Mouse (Mus musculus): ENCODE results near the gene Ptpn23. TPM values are rescaled to one million over a fixed set of nuclear protein-coding genes. Genes with fewer than 3 reads are reported as not detected.

The Ptpn23 gene
- polyA plus RNA-seq, 1 experiment from 2014 or later: 10.0 TPM

DNA sequence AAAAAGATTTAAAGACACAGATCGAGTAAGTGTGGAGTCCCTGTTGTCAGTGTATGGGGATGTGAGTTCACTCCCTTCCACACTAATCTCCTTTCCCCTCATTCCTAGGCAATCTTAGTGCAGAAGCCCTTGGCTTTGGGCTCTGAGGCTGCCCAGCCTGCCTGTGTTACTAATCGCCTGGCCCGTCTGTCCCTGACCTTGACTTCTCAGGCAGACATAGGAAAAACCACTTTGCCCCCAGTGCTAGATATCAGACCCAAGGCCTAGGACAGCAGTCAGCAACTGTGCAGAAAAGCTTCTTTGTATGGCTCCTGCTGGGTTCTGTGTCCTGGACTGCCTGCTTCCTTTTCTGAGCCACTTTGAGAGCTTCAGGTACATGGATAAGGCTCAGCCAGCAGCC lies 32.3 kb downstream of the Ptpn23 start:
- TF ChIP-seq CTCF (IDR thresholded peaks at IDR 0.05; ENCODE audit: low read depth): no peak
- ATAC-seq: no peak
- H3K4me2 ChIP-seq (replicated peaks; ENCODE audit: low read depth): no peak overlapping the region
- no peak overlapping the region for H3K27ac ChIP-seq (ENCODE audit: low read depth, low read length)
- H3K27me3 ChIP-seq (replicated peaks; ENCODE audit: control insufficient read depth, insufficient read depth, low read length): no peaks in the 10 kb centered on the region
- no peak overlapping the region for H3K4me3 ChIP-seq (ENCODE audit: low read depth, low read length)
- no peak overlapping the region for H3K9ac ChIP-seq (ENCODE audit: low read depth, low read length)
- WGBS: 90% methylated on average over 3 of the region's 3 CpGs
- H3K9me3 ChIP-seq (ENCODE audit: control insufficient read depth): no peaks in the 10 kb centered on the region
- no peaks in the 10 kb centered on the region for H3K4me1 ChIP-seq (replicated peaks; ENCODE audit: control insufficient read depth, insufficient read depth, low read length)
- peaks cover 59% of the 10 kb centered on the region for H3K36me3 ChIP-seq (ENCODE audit: control insufficient read depth, insufficient read depth)

- Histone ChIP-seq H3K4me3 (ENCODE audit: low read depth, low read length) (no peak overlapping the region), H3K27ac (ENCODE audit: low read depth, low read length) (no peak overlapping the region), H3K4me1 (replicated peaks; ENCODE audit: control insufficient read depth, insufficient read depth, low read length) (no peaks in the 10 kb centered on the region), H3K4me2 (replicated peaks; ENCODE audit: low read depth) (no peak overlapping the region), H3K9me3 (ENCODE audit: control insufficient read depth) (no peaks in the 10 kb centered on the region), H3K27me3 (replicated peaks; ENCODE audit: control insufficient read depth, insufficient read depth, low read length) (no peaks in the 10 kb centered on the region), H3K9ac (ENCODE audit: low read depth, low read length) (no peak overlapping the region), H3K36me3 (ENCODE audit: control insufficient read depth, insufficient read depth) (peaks cover 51% of the 10 kb centered on the region)
- ATAC-seq: no peak
- TF ChIP-seq CTCF (IDR thresholded peaks at IDR 0.05; ENCODE audit: low read depth): no peak
- 88% methylated on average over 13 of the region's 13 CpGs for WGBS
Observed at GRCm38 (mm10) chr9:110373871-110374270, 34.1 kb downstream of the Ptpn23 start.

DNA sequence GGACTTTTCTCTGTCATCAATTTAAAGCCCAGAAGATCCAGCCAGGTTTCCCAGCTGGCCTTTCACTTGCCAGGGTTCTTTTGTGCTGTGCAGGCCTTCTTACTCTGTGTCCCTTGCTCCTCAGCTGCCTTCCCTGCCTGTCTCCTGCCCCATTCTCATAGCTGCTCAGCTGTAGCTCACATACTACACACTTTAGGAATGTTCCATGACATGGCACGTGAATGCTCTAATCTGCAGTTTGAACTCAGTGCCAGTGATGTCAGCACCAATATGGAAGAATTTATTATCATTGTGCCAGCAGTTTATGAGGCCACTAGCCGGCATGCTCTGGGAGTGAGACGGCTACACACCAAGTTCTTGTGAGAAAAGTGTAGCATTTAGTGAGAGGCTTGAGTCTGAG lies 38.2 kb downstream of the Ptpn23 start:
- no peak overlapping the region for H3K9ac ChIP-seq (ENCODE audit: low read depth, low read length)
- H3K27ac ChIP-seq (ENCODE audit: low read depth, low read length): no peak overlapping the region
- no peak for ATAC-seq
- no peaks in the 10 kb centered on the region for H3K9me3 ChIP-seq (ENCODE audit: control insufficient read depth)
- H3K4me3 ChIP-seq (ENCODE audit: low read depth, low read length): no peak overlapping the region
- WGBS: 81% methylated on average over 3 of the region's 3 CpGs
- H3K27me3 ChIP-seq (replicated peaks; ENCODE audit: control insufficient read depth, insufficient read depth, low read length): no peaks in the 10 kb centered on the region
- H3K4me1 ChIP-seq (replicated peaks; ENCODE audit: control insufficient read depth, insufficient read depth, low read length): no peaks in the 10 kb centered on the region
- peaks cover 27% of the 10 kb centered on the region for H3K36me3 ChIP-seq (ENCODE audit: control insufficient read depth, insufficient read depth)
- no peak overlapping the region for H3K4me2 ChIP-seq (replicated peaks; ENCODE audit: low read depth)
- no peak for TF ChIP-seq CTCF (IDR thresholded peaks at IDR 0.05; ENCODE audit: low read depth)

GRCm38 (mm10) chr9:110366746-110367145 lies 41.3 kb downstream of the Ptpn23 start:
- H3K9ac ChIP-seq (ENCODE audit: low read depth, low read length): no peak overlapping the region
- TF ChIP-seq CTCF (IDR thresholded peaks at IDR 0.05; ENCODE audit: low read depth): no peak
- 80% methylated on average over 5 of the region's 5 CpGs for WGBS

GRCm38 (mm10) chr9:110362337-110362736 lies 45.7 kb downstream of the Ptpn23 start:
- H3K27me3 ChIP-seq (replicated peaks; ENCODE audit: control insufficient read depth, insufficient read depth, low read length): no peaks in the 10 kb centered on the region
- peaks cover 29% of the 10 kb centered on the region for H3K36me3 ChIP-seq (ENCODE audit: control insufficient read depth, insufficient read depth)
- WGBS: 59% methylated on average over 10 of the region's 10 CpGs
- no peaks in the 10 kb centered on the region for H3K4me1 ChIP-seq (replicated peaks; ENCODE audit: control insufficient read depth, insufficient read depth, low read length)
- H3K4me2 ChIP-seq (replicated peaks; ENCODE audit: low read depth): no peak overlapping the region
- H3K9me3 ChIP-seq (ENCODE audit: control insufficient read depth): no peaks in the 10 kb centered on the region
- H3K4me3 ChIP-seq (ENCODE audit: low read depth, low read length): no peak overlapping the region
- no peak overlapping the region for H3K27ac ChIP-seq (ENCODE audit: low read depth, low read length)
- TF ChIP-seq CTCF (IDR thresholded peaks at IDR 0.05; ENCODE audit: low read depth): no peak
- peak; percentile 41; the same call in 1 of the 2 replicates for ATAC-seq
- H3K9ac ChIP-seq (ENCODE audit: low read depth, low read length): no peak overlapping the region

More at GRCm38 (mm10) chr9:110366746-110367145, 41.3 kb downstream of the Ptpn23 start:
- no peak for ATAC-seq
- H3K36me3 ChIP-seq (ENCODE audit: control insufficient read depth, insufficient read depth): peaks cover 29% of the 10 kb centered on the region
- no peaks in the 10 kb centered on the region for H3K27me3 ChIP-seq (replicated peaks; ENCODE audit: control insufficient read depth, insufficient read depth, low read length)
- H3K4me1 ChIP-seq (replicated peaks; ENCODE audit: control insufficient read depth, insufficient read depth, low read length): no peaks in the 10 kb centered on the region
- H3K27ac ChIP-seq (ENCODE audit: low read depth, low read length): no peak overlapping the region
- no peak overlapping the region for H3K4me2 ChIP-seq (replicated peaks; ENCODE audit: low read depth)
- H3K9me3 ChIP-seq (ENCODE audit: control insufficient read depth): no peaks in the 10 kb centered on the region
- no peak overlapping the region for H3K4me3 ChIP-seq (ENCODE audit: low read depth, low read length)

- TF ChIP-seq CTCF (IDR thresholded peaks at IDR 0.05; ENCODE audit: low read depth): no peak
- Histone ChIP-seq H3K4me1 (replicated peaks; ENCODE audit: control insufficient read depth, insufficient read depth, low read length) (no peaks in the 10 kb centered on the region), H3K9me3 (ENCODE audit: control insufficient read depth) (no peaks in the 10 kb centered on the region), H3K27me3 (replicated peaks; ENCODE audit: control insufficient read depth, insufficient read depth, low read length) (no peaks in the 10 kb centered on the region), H3K36me3 (ENCODE audit: control insufficient read depth, insufficient read depth) (peaks cover 33% of the 10 kb centered on the region), H3K4me2 (replicated peaks; ENCODE audit: low read depth) (no peak overlapping the region), H3K4me3 (ENCODE audit: low read depth, low read length) (no peak overlapping the region), H3K27ac (ENCODE audit: low read depth, low read length) (no peak overlapping the region), H3K9ac (ENCODE audit: low read depth, low read length) (no peak overlapping the region)
- WGBS: 46% methylated on average over 12 of the region's 12 CpGs
- ATAC-seq: no peak
Observed at GRCm38 (mm10) chr9:110361299-110361698, 46.7 kb downstream of the Ptpn23 start.

GRCm38 (mm10) chr9:110358341-110358740 lies 49.7 kb downstream of the Ptpn23 start:
- ATAC-seq: no peak
- Histone ChIP-seq H3K4me2 (replicated peaks; ENCODE audit: low read depth) (no peak overlapping the region), H3K9ac (ENCODE audit: low read depth, low read length) (no peak overlapping the region), H3K27me3 (replicated peaks; ENCODE audit: control insufficient read depth, insufficient read depth, low read length) (no peaks in the 10 kb centered on the region), H3K27ac (ENCODE audit: low read depth, low read length) (no peak overlapping the region), H3K36me3 (ENCODE audit: control insufficient read depth, insufficient read depth) (peaks cover 35% of the 10 kb centered on the region; the same call in 1 of the 2 replicates), H3K4me1 (replicated peaks; ENCODE audit: control insufficient read depth, insufficient read depth, low read length) (no peaks in the 10 kb centered on the region), H3K9me3 (ENCODE audit: control insufficient read depth) (no peaks in the 10 kb centered on the region), H3K4me3 (ENCODE audit: low read depth, low read length) (no peak overlapping the region)
- TF ChIP-seq CTCF (IDR thresholded peaks at IDR 0.05; ENCODE audit: low read depth): no peak
- 78% methylated on average over 2 of the region's 2 CpGs for WGBS
